Mouse (Mus musculus): ENCODE measurements around the gene Lpp. TPM values are rescaled to one million over a fixed set of nuclear protein-coding genes. Genes with fewer than 3 reads are reported as not detected.

Lpp gene
- total and polyA plus RNA-seq, 3 experiments: not detected

- no peak for DNase-seq (ENCODE audit: low read depth, low spot score)
- no peak overlapping the region for H3K27ac ChIP-seq (ENCODE audit: control insufficient read depth, low read depth, low read length)
- TF ChIP-seq SIN3A (IDR thresholded peaks at IDR 0.05; ENCODE audit: low read length) (no peak), CHD1 (IDR thresholded peaks at IDR 0.05; ENCODE audit: low read depth, low read length) (no peak), JUND (IDR thresholded peaks at IDR 0.05; ENCODE audit: low read depth, low read length) (no peak), NELFE (IDR thresholded peaks at IDR 0.05; ENCODE audit: low read depth, low read length) (no peak)
These were observed 85.5 kb downstream of the Lpp start for GRCm38 (mm10) chr16:24478851-24479250.

GRCm38 (mm10) chr16:24482648-24483047 lies 89.3 kb downstream of the Lpp start:
- no peak overlapping the region for H3K9ac ChIP-seq (ENCODE audit: control insufficient read depth, low read depth, low read length, poor library complexity, severe bottlenecking)
- no peaks in the 10 kb centered on the region for H3K79me2 ChIP-seq (ENCODE audit: control insufficient read depth, insufficient read depth, low read length, poor library complexity)
- H3K27me3 ChIP-seq (ENCODE audit: control insufficient read depth in 1 of 2, insufficient read depth in 2 of 2, low read length in 2 of 2): no peaks in the 10 kb centered on the region
- H3K36me3 ChIP-seq (ENCODE audit: control insufficient read depth in 1 of 2, insufficient read depth in 2 of 2, low read length in 2 of 2): no peaks in the 10 kb centered on the region
- H3K9me3 ChIP-seq (replicated peaks; ENCODE audit: insufficient read depth, low read length): no peaks in the 10 kb centered on the region
- no peak for DNase-seq (ENCODE audit: low read depth, low spot score)
- no peak overlapping the region for H3K4me3 ChIP-seq (ENCODE audit: control insufficient read depth in 1 of 2, insufficient read depth in 1 of 2, low read depth in 2 of 2, low read length in 2 of 2)
- TF ChIP-seq MXI1 (IDR thresholded peaks at IDR 0.05; ENCODE audit: low read depth, low read length) (no peak), USF1 (IDR thresholded peaks at IDR 0.05; ENCODE audit: low read depth, low read length) (no peak), BHLHE40 (IDR thresholded peaks at IDR 0.05; ENCODE audit: borderline replicate concordance, low read depth, low read length) (no peak), SMC3 (IDR thresholded peaks at IDR 0.05; ENCODE audit: low read depth, low read length) (no peak), ZMIZ1 (IDR thresholded peaks at IDR 0.05; ENCODE audit: low read depth, low read length) (no peak), ZNF384 (IDR thresholded peaks at IDR 0.05; ENCODE audit: low read depth, low read length) (no peak)
- no peak overlapping the region for H3K27ac ChIP-seq (ENCODE audit: control insufficient read depth, low read depth, low read length)
- H3K4me1 ChIP-seq (ENCODE audit: control insufficient read depth in 1 of 2, insufficient read depth in 2 of 2, low read length in 2 of 2): no peaks in the 10 kb centered on the region

More at GRCm38 (mm10) chr16:24478851-24479250, 85.5 kb downstream of the Lpp start:
- H3K9me3 ChIP-seq (replicated peaks; ENCODE audit: insufficient read depth, low read length): no peaks in the 10 kb centered on the region
- no peaks in the 10 kb centered on the region for H3K4me1 ChIP-seq (ENCODE audit: control insufficient read depth in 1 of 2, insufficient read depth in 2 of 2, low read length in 2 of 2)
- H3K9ac ChIP-seq (ENCODE audit: control insufficient read depth, low read depth, low read length, poor library complexity, severe bottlenecking): no peak overlapping the region
- no peaks in the 10 kb centered on the region for H3K36me3 ChIP-seq (ENCODE audit: control insufficient read depth in 1 of 2, insufficient read depth in 2 of 2, low read length in 2 of 2)
- H3K27me3 ChIP-seq (ENCODE audit: control insufficient read depth in 1 of 2, insufficient read depth in 2 of 2, low read length in 2 of 2): no peaks in the 10 kb centered on the region
- no peaks in the 10 kb centered on the region for H3K79me2 ChIP-seq (ENCODE audit: control insufficient read depth, insufficient read depth, low read length, poor library complexity)
- no peak overlapping the region for H3K4me3 ChIP-seq (ENCODE audit: control insufficient read depth in 1 of 2, insufficient read depth in 1 of 2, low read depth in 2 of 2, low read length in 2 of 2)

- Histone ChIP-seq H3K27me3 (ENCODE audit: control insufficient read depth in 1 of 2, insufficient read depth in 2 of 2, low read length in 2 of 2) (no peaks in the 10 kb centered on the region), H3K9me3 (replicated peaks; ENCODE audit: insufficient read depth, low read length) (no peaks in the 10 kb centered on the region), H3K27ac (ENCODE audit: control insufficient read depth, low read depth, low read length) (no peak overlapping the region), H3K9ac (ENCODE audit: control insufficient read depth, low read depth, low read length, poor library complexity, severe bottlenecking) (no peak overlapping the region), H3K4me1 (ENCODE audit: control insufficient read depth in 1 of 2, insufficient read depth in 2 of 2, low read length in 2 of 2) (no peaks in the 10 kb centered on the region), H3K4me3 (ENCODE audit: control insufficient read depth in 1 of 2, insufficient read depth in 1 of 2, low read depth in 2 of 2, low read length in 2 of 2) (no peak overlapping the region), H3K36me3 (ENCODE audit: control insufficient read depth in 1 of 2, insufficient read depth in 2 of 2, low read length in 2 of 2) (no peaks in the 10 kb centered on the region), H3K79me2 (ENCODE audit: control insufficient read depth, insufficient read depth, low read length, poor library complexity) (no peaks in the 10 kb centered on the region)
- no peak for TF ChIP-seq RCOR1 (IDR thresholded peaks at IDR 0.05; ENCODE audit: low read depth, low read length)
- no peak for TF ChIP-seq ZMIZ1 (IDR thresholded peaks at IDR 0.05; ENCODE audit: low read depth, low read length)
- no peak for TF ChIP-seq TCF12 (IDR thresholded peaks at IDR 0.05; ENCODE audit: low read depth, low read length)
- no peak for TF ChIP-seq SMC3 (IDR thresholded peaks at IDR 0.05; ENCODE audit: low read depth, low read length)
- no peak for TF ChIP-seq KAT2A (conservative IDR thresholded peaks at IDR 0.05; ENCODE audit: low read depth, low read length)
- no peak for TF ChIP-seq MEF2A (IDR thresholded peaks at IDR 0.05; ENCODE audit: extremely low read depth, insufficient replicate concordance, low read depth, low read length, poor library complexity, severe bottlenecking)
- no peak for TF ChIP-seq POLR2A (IDR thresholded peaks at IDR 0.05; ENCODE audit: control insufficient read depth in 1 of 2, insufficient read depth in 1 of 2, low read depth in 1 of 2, low read length in 2 of 2, poor library complexity in 1 of 2)
- no peak for TF ChIP-seq EP300 (IDR thresholded peaks at IDR 0.05; ENCODE audit: low read depth in 1 of 2, low read length in 2 of 2)
- TF ChIP-seq GABPA (IDR thresholded peaks at IDR 0.05; ENCODE audit: low read depth, low read length): no peak
- TF ChIP-seq NRF1 (IDR thresholded peaks at IDR 0.05; ENCODE audit: insufficient read depth, low read depth, low read length, poor library complexity, severe bottlenecking): no peak
- no peak for TF ChIP-seq MAX (IDR thresholded peaks at IDR 0.05; ENCODE audit: low read length)
- TF ChIP-seq POLR2AphosphoS5 (IDR thresholded peaks at IDR 0.05; ENCODE audit: borderline replicate concordance, low read depth, low read length): no peak
- TF ChIP-seq CTCF (IDR thresholded peaks at IDR 0.05 in 2 of 3, conservative IDR thresholded peaks at IDR 0.05 in 1 of 3; ENCODE audit: control insufficient read depth in 1 of 3, insufficient read depth in 1 of 3, low read depth in 2 of 3, low read length in 3 of 3, poor library complexity in 1 of 3, severe bottlenecking in 1 of 3): no peak
- no peak for TF ChIP-seq ZNF384 (IDR thresholded peaks at IDR 0.05; ENCODE audit: low read depth, low read length)
- no peak for TF ChIP-seq HCFC1 (IDR thresholded peaks at IDR 0.05; ENCODE audit: low read depth, low read length)
- TF ChIP-seq USF1 (IDR thresholded peaks at IDR 0.05; ENCODE audit: low read depth, low read length): no peak
- TF ChIP-seq MYB (IDR thresholded peaks at IDR 0.05; ENCODE audit: low read depth, low read length): no peak
- DNase-seq (ENCODE audit: low read depth, low spot score): no peak
These were observed 90.3 kb downstream of the Lpp start for GRCm38 (mm10) chr16:24483527-24484101.
